Mouse (Mus musculus) spleen, adult 2 months (tissue): ENCODE results near the gene Gadd45a.

Source experiments
- CTCF ChIP-seq: fragments of 200-500 bp; IDR thresholded peaks from 2 replicates; pipeline ENCODE4 v1.5.1; 2011; ENCODE audit warnings: mild to moderate bottlenecking, inconsistent platforms; ENCODE audit not compliant: insufficient read depth, insufficient read length, insufficient replicate concordance; ENCODE audit errors: extremely low read depth
- POLR2A ChIP-seq: fragments of 200-500 bp; IDR thresholded peaks from 2 replicates; pipeline ENCODE4 v1.6.1; 2011; ENCODE audit warnings: low read depth, low read length, inconsistent platforms

DNA sequence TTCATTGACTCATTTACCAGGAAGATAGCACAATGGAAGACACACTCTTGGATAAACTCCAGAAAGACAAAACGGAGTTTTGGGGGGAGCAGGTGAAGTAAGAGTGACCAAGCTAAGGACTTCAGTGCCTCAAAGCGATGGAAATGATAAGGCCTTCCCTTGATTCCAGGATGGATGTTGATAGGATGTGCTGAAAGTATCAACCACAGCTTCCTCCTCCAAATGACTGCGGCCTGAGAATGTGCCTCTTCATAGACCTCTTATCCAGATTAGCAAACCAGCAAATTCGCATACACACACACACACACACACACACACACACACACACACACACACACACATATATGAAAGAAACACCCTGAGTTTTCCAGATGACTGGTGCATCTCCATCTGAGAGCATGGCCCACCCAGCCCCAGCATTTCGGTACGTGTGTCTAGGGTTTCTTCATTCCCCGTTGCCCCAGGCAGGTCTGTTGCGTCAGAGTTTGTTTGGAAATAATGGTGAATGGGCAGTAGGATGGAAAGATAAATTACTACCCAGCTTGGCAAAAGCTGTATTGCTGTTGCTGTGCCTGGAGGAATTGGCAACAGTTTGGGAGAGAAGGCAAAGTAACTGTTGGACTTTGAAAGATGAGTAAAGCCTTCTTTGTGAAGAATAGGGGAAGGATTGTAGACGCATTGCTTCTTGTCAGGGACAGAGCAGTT, 9.7 kb downstream of the Gadd45a start:
- TF ChIP-seq CTCF: no peak
- TF ChIP-seq POLR2A: no peak
